Mouse (Mus musculus) c-Kit-positive CD71-positive TER-119-negative erythroid progenitor cells, embryonic 14.5 days (primary cell): ENCODE data around the gene Mxi1.

Source experiments
- DNase-seq: peaks from one replicate; pipeline ENCODE4 v3.0.0-alpha.2; 2013; ENCODE audit warnings: low read depth

Mxi1 gene

DNA sequence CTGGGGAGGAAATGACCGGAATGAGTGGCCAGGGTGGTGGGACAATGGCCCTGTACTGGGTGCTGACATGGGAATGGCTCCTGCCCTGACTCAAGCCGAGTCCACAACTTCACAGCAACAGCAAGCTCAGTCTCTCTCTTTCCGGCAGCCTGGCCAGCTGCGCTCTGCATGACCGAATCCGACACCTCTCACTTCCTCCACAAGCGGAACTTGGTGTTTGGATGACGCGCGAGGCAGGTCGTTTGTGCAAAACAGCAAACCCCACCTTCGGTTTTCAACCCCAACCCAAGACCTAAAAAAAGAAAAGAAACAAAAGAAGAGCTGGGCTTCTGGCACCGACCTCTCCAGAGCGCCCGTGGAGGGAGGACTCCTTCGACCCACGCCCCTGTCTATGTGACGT, 114.3 kb downstream of the Mxi1 start:
- DNase-seq, result no peak
